Mouse (Mus musculus): ENCODE results near the gene Edem1. TPM values are rescaled to one million over a fixed set of nuclear protein-coding genes. Genes with fewer than 3 reads are reported as not detected.

Gene Edem1
- polyA plus RNA-seq, 1 experiment, result 41.9 TPM

- H3K27ac ChIP-seq (replicated peaks; ENCODE audit: low read depth, low read length), result 0 out of 2 replicates have a peak overlapping the region, but pooled peaks have one; percentile 18
- H3K4me3 ChIP-seq (ENCODE audit: insufficient read depth, low read depth, low read length), result no peak overlapping the region
- H3K4me1 ChIP-seq (ENCODE audit: control insufficient read depth, insufficient read depth, insufficient read length, low read length), result peaks cover 10% of the 10 kb centered on the region; the same call in 1 of the 2 replicates
These were observed 52.0 kb downstream of the Edem1 start for GRCm38 (mm10) chr6:108880368-108881013.

DNA sequence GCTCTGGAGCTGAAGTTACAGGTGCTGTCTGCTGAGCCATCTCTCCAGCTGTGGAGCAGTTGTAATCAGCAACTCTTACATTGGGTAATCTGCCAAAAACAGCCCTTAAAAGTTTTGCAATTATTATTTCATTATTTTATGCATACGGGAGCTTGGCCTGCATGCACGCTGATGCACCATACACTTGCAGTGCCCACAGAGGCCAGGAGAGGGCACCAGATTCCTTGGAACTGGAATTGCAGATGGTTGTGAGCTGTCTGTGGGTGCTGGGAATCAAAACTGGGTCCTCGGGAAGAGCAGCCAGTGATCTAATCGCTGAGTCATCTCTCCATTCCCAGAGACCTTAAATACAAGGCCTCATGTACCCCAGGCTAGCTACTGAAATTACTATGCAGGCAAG is 52.6 kb downstream of the Edem1 start:
- peaks cover 11% of the 10 kb centered on the region; the same call in 1 of the 2 replicates for H3K4me1 ChIP-seq (ENCODE audit: control insufficient read depth, insufficient read depth, insufficient read length, low read length)
- 0 out of 2 replicates have a peak overlapping the region, but pooled peaks have one; percentile 18 for H3K27ac ChIP-seq (replicated peaks; ENCODE audit: low read depth, low read length)
- no peak overlapping the region for H3K4me3 ChIP-seq (ENCODE audit: insufficient read depth, low read depth, low read length)

DNA sequence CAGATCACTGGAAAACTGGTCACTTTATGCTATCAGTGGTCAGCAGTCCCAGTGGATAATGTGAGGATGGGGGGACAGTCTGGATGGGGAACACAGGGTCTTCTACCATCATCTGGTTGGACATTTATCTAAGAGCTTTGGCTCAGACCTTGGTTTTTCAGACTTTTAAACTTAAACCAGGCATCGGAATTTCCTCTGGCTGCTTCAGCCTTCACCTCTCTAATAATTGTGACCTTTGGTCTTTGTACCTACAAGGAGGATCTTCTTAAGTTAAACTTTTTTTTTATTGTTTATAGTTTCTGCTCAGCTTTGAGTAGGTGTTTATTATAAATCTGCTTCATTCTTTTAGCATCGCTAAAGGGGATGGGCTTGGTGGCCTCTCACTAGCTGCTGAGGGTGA is 55.4 kb downstream of the Edem1 start:
- H3K27ac ChIP-seq (replicated peaks; ENCODE audit: low read depth, low read length), result no peak overlapping the region
- peaks cover 7% of the 10 kb centered on the region; the same call in 1 of the 2 replicates for H3K4me1 ChIP-seq (ENCODE audit: control insufficient read depth, insufficient read depth, insufficient read length, low read length)
- no peak overlapping the region for H3K4me3 ChIP-seq (ENCODE audit: insufficient read depth, low read depth, low read length)

DNA sequence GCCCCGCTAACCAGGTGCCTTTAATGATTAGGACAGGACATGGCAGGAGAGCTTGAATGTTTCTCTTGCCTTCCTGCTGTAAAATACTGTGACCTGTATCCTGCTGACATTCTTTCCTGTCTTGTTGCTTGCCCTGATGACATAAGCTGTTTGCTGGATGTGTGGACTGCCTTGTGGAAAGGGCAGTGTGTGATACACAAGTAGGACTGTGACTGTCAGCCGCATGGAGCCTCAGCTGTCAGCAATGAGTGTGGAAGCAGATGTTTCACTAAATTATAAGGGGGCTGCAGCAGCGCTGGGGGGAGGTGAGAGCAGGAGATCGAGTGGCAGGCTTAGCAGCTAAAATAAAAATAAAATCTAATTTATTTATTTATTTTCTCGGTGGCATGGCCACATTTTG is 56.2 kb downstream of the Edem1 start:
- Histone ChIP-seq H3K4me1 (ENCODE audit: control insufficient read depth, insufficient read depth, insufficient read length, low read length) (peaks cover 7% of the 10 kb centered on the region; the same call in 1 of the 2 replicates), H3K27ac (replicated peaks; ENCODE audit: low read depth, low read length) (no peak overlapping the region)

DNA sequence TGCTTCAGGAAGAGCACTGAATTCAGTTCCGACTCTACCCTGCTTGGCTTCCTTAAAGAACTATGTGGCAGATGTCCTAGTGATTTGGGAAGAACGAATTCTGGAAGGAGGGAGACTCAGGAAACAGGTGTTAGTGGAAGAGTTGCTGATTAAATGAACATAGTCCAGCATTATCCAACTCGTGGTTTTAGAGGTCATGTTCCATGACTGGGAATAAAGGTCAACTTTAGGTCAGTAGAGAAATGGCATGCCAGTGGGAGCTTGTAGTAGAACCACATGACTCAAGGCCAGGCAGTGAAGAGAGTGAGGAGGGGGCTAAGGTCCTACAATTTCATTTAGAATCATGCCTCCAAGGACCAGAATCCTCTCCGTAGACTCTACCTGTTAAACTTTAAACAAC is 57.9 kb downstream of the Edem1 start:
- no peak overlapping the region for H3K27ac ChIP-seq (replicated peaks; ENCODE audit: low read depth, low read length)

More for the DNA sequence above, 56.2 kb downstream of the Edem1 start:
- no peak overlapping the region for H3K4me3 ChIP-seq (ENCODE audit: insufficient read depth, low read depth, low read length)

DNA sequence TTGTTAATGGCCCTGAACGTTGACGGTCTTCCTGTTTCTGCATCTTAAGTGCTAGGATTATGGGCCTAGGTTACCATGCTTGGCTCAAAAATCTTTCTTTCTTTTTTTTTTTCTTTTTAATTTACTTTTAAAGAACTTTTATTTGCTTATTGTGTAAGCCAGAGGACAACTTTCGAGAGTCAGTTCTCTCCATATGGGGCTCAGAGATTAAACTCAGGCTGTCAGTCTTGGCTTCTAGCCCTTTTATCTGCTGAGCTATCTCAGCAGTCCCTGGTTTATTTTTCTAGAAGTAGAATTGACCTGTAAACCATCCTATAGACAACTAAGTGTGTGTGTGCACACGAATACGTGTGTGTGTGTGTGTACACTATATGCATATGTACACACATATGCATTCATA is 64.1 kb downstream of the Edem1 start:
- no peak overlapping the region for H3K27ac ChIP-seq (replicated peaks; ENCODE audit: low read depth, low read length)
- H3K4me3 ChIP-seq (ENCODE audit: insufficient read depth, low read depth, low read length), result no peak overlapping the region
- no peaks in the 10 kb centered on the region for H3K4me1 ChIP-seq (ENCODE audit: control insufficient read depth, insufficient read depth, insufficient read length, low read length)

More for the DNA sequence above, 57.9 kb downstream of the Edem1 start:
- Histone ChIP-seq H3K4me1 (ENCODE audit: control insufficient read depth, insufficient read depth, insufficient read length, low read length) (peaks cover 7% of the 10 kb centered on the region; the same call in 1 of the 2 replicates), H3K4me3 (ENCODE audit: insufficient read depth, low read depth, low read length) (no peak overlapping the region)

DNA sequence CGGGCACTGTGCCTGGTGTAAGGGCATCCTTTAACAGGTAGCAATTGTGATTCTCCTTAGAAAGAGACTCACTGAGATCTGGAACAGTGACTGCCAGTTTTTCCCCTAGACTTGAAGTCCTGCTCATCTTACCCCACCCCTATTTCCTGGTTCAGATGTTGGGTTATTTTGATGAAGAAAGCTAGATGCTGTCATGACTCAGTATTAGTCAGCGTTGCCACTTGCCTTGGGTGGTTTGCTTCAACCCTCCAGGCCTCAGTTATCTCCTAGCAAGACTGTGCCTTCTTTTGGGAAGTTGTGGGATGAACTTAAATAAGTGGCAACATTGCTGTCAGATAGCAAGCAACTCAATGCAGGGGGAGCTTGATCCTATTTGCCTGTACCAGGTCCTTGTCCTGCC is 66.7 kb downstream of the Edem1 start:
- Histone ChIP-seq H3K4me3 (ENCODE audit: insufficient read depth, low read depth, low read length) (no peak overlapping the region), H3K27ac (replicated peaks; ENCODE audit: low read depth, low read length) (no peak overlapping the region), H3K4me1 (ENCODE audit: control insufficient read depth, insufficient read depth, insufficient read length, low read length) (no peaks in the 10 kb centered on the region)

GRCm38 (mm10) chr6:108895976-108896375 is 67.5 kb downstream of the Edem1 start:
- Histone ChIP-seq H3K4me1 (ENCODE audit: control insufficient read depth, insufficient read depth, insufficient read length, low read length) (no peaks in the 10 kb centered on the region), H3K27ac (replicated peaks; ENCODE audit: low read depth, low read length) (no peak overlapping the region), H3K4me3 (ENCODE audit: insufficient read depth, low read depth, low read length) (no peak overlapping the region)

DNA sequence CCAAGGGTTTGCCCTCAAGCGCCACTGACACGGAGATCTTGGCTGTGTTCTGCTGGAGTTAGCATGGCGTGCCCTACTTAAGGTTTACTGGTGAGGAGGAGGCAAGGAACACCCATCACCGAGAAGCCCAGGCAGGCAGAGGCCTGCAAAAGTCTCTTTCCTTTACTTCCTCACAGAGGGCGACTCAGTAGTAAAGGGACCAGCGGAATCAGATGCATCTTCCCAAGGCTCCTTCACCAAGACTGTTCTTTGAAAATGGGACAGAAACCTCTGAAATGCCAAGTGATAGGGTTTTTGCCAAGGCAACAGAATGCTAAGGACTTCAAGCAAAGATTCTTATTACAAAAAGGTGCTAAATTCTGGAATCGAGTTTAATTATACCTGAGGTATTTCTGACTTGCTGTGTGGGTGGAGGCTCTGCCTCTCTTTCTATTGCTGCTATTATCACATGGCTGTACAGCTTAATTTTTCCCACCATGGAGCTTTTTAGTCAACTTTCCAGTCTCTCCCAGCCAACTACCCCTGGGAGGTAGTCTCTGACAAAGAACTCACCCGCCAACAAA is 68.2 kb downstream of the Edem1 start:
- H3K4me1 ChIP-seq (ENCODE audit: control insufficient read depth, insufficient read depth, insufficient read length, low read length), result no peaks in the 10 kb centered on the region
- no peak overlapping the region for H3K27ac ChIP-seq (replicated peaks; ENCODE audit: low read depth, low read length)
- no peak overlapping the region for H3K4me3 ChIP-seq (ENCODE audit: insufficient read depth, low read depth, low read length)

- H3K27ac ChIP-seq (replicated peaks; ENCODE audit: low read depth, low read length), result no peak overlapping the region
- H3K4me1 ChIP-seq (ENCODE audit: control insufficient read depth, insufficient read depth, insufficient read length, low read length), result no peaks in the 10 kb centered on the region
- no peak overlapping the region for H3K4me3 ChIP-seq (ENCODE audit: insufficient read depth, low read depth, low read length)
These were observed 70.8 kb downstream of the Edem1 start for GRCm38 (mm10) chr6:108899231-108899630.

GRCm38 (mm10) chr6:108902124-108902523 is 73.7 kb downstream of the Edem1 start:
- Histone ChIP-seq H3K4me1 (ENCODE audit: control insufficient read depth, insufficient read depth, insufficient read length, low read length) (no peaks in the 10 kb centered on the region), H3K4me3 (ENCODE audit: insufficient read depth, low read depth, low read length) (no peak overlapping the region), H3K27ac (replicated peaks; ENCODE audit: low read depth, low read length) (no peak overlapping the region)

- H3K27ac ChIP-seq (replicated peaks; ENCODE audit: low read depth, low read length), result no peak overlapping the region
- H3K4me1 ChIP-seq (ENCODE audit: control insufficient read depth, insufficient read depth, insufficient read length, low read length), result no peaks in the 10 kb centered on the region
- no peak overlapping the region for H3K4me3 ChIP-seq (ENCODE audit: insufficient read depth, low read depth, low read length)
These were observed 74.8 kb downstream of the Edem1 start for GRCm38 (mm10) chr6:108903280-108903679.

- no peaks in the 10 kb centered on the region for H3K4me1 ChIP-seq (ENCODE audit: control insufficient read depth, insufficient read depth, insufficient read length, low read length)
- H3K4me3 ChIP-seq (ENCODE audit: insufficient read depth, low read depth, low read length), result no peak overlapping the region
- H3K27ac ChIP-seq (replicated peaks; ENCODE audit: low read depth, low read length), result no peak overlapping the region
These were observed 78.1 kb downstream of the Edem1 start for GRCm38 (mm10) chr6:108906539-108906938.

Measured in brown adipose tissue, adult 24 weeks (tissue).